Mouse (Mus musculus): Measurements from ENCODE around the gene Xylt2.

Xylt2 gene

GRCm38 (mm10) chr11:94614603-94615002, 62.7 kb downstream of the Xylt2 start:
- no peak for DNase-seq (ENCODE audit: low spot score)
